ENCODE assay signal across 26 mouse cellular contexts in the genomic region with DNA sequence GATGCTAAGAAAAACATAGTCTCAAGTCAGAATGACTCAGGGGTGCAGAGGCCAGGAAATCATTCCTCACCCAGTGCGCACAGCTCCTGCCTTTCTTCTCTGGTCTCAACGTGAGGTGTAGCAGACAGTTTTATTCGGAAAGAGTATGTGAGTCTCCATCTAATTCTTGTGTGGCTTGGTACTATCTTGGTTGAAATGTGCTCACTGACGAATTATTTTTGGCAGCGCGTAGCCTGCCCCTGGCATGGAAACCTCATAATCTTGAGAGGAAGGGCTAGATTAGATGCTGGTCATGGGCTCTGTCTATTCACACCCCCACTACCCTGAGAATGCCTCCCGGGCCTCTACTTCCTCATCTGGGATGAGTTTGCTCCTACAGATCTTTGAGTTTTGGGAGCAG. TPM values are rescaled to one million over a fixed set of nuclear protein-coding genes. Genes with fewer than 3 reads are reported as not detected.
DNase-seq lines count a peak whose midpoint lies in the region; ATAC-seq and TF ChIP-seq lines count a peak whose summit lies in the region.
"Had no signal": no experiment of that assay in that cellular context is flagged by ENCODE, and none has a peak within 500 bp of the region (broad histone marks: within the 10 kb centered on the region; RNA-seq: fewer than 3 reads in every experiment).

No protein-coding gene starts in this region.

- no peaks in the 10 kb centered on the region for H3K27me3 ChIP-seq in heart, adult 2 months (ENCODE audit: control insufficient read depth, insufficient read depth, low read length)
- H3K27me3 ChIP-seq in heart, embryonic 10.5 days (ENCODE audit: insufficient read depth, poor library complexity, severe bottlenecking), result no peaks in the 10 kb centered on the region
- H3K27me3 ChIP-seq in heart, embryonic 15.5 days, result no peaks in the 10 kb centered on the region
- H3K27me3 ChIP-seq in stomach, postnatal 0 days (ENCODE audit: control insufficient read depth, insufficient read depth, low read length), result no peaks in the 10 kb centered on the region
- H3K27me3 ChIP-seq: CH12.LX; liver, embryonic 12.5 days; midbrain, embryonic 13.5 days had no signal

- TF ChIP-seq EP300 in heart, adult 2 months (IDR thresholded peaks at IDR 0.05; ENCODE audit: insufficient read depth, low read depth, low read length), result no peak
- TF ChIP-seq EP300 in stomach, postnatal 0 days (optimal IDR thresholded peaks at IDR 0.05), result no peak

- no peak overlapping the region for H3K4me3 ChIP-seq in heart, adult 2 months
- no peak overlapping the region for H3K4me3 ChIP-seq in heart, embryonic 10.5 days
- H3K4me3 ChIP-seq in heart, embryonic 15.5 days, result no peak overlapping the region
- H3K4me3 ChIP-seq in stomach, postnatal 0 days (ENCODE audit: low read depth, low read length), result no peak overlapping the region
- H3K4me3 ChIP-seq: embryonic facial prominence, embryonic 10.5 days; forebrain, embryonic 10.5 days; limb, embryonic 12.5 days; liver, embryonic 12.5 days; megakaryocyte, embryonic 14.5 days; midbrain, embryonic 13.5 days had no signal

- peak overlapping the region; percentile 4; the same call in 1 of the 2 replicates for H3K4me2 ChIP-seq in heart, embryonic 15.5 days
- H3K4me2 ChIP-seq in stomach, postnatal 0 days (replicated peaks; ENCODE audit: low read depth), result no peak overlapping the region
- H3K4me2 ChIP-seq: limb, embryonic 12.5 days; liver, embryonic 12.5 days; midbrain, embryonic 13.5 days had no signal

- intact Hi-C loops in heart, adult 2 months (cut with DNase I), result loop anchor here (5.0 kb wide), 2 partner anchors 71 to 89 kb away; no protein-coding TSS in a partner anchor
- intact Hi-C loops in heart, postnatal 36 days (cut with DNase I), result loop anchor here (5.0 kb wide), 1 partner anchor 89 kb away; no protein-coding TSS in a partner anchor

- peaks cover 8% of the 10 kb centered on the region for H3K4me1 ChIP-seq in heart, adult 2 months (ENCODE audit: control insufficient read depth, insufficient read depth, low read length)
- peaks cover 23% of the 10 kb centered on the region for H3K4me1 ChIP-seq in heart, embryonic 10.5 days
- peaks cover 40% of the 10 kb centered on the region for H3K4me1 ChIP-seq in heart, embryonic 15.5 days (replicated peaks)
- peaks cover 6% of the 10 kb centered on the region for H3K4me1 ChIP-seq in stomach, postnatal 0 days (replicated peaks; ENCODE audit: control insufficient read depth, insufficient read depth)
- H3K4me1 ChIP-seq: forebrain, embryonic 10.5 days; liver, embryonic 12.5 days; midbrain, embryonic 13.5 days had no signal

- no peak for TF ChIP-seq POLR2A in heart, adult 2 months (IDR thresholded peaks at IDR 0.05; ENCODE audit: insufficient read depth, low read depth, low read length)

- ATAC-seq in heart, embryonic 15.5 days (replicated peaks; ENCODE audit: insufficient number of reproducible peaks, insufficient read depth, low FRiP score, low read depth), result peak; percentile 72
- no peak for ATAC-seq in stomach, postnatal 0 days (ENCODE audit: low FRiP score, low TSS enrichment)
- ATAC-seq: activated CD4-positive, CD25-positive, alpha-beta regulatory T cell, adult 4 months; forebrain, postnatal 0 days; liver, embryonic 12.5 days; midbrain, embryonic 13.5 days had no signal

- 44% methylated on average over 7 of the region's 7 CpGs for WGBS in heart, adult 2 months
- 38% methylated on average over 7 of the region's 7 CpGs for WGBS in heart, embryonic 10.5 days
- 27% methylated on average over 7 of the region's 7 CpGs for WGBS in heart, embryonic 15.5 days
- WGBS in stomach, postnatal 0 days, result 64% methylated on average over 7 of the region's 7 CpGs

- H3K36me3 ChIP-seq in heart, adult 2 months (ENCODE audit: control insufficient read depth, insufficient read depth, low read length), result peaks cover 19% of the 10 kb centered on the region
- H3K36me3 ChIP-seq in heart, embryonic 10.5 days, result 0 out of 2 replicates have a peak, but pooled peaks cover 7% of the 10 kb centered on the region
- H3K36me3 ChIP-seq in heart, embryonic 15.5 days, result no peaks in the 10 kb centered on the region
- no peaks in the 10 kb centered on the region for H3K36me3 ChIP-seq in stomach, postnatal 0 days (ENCODE audit: control insufficient read depth, insufficient read depth, low read length)
- H3K36me3 ChIP-seq: embryonic facial prominence, embryonic 10.5 days; forebrain, embryonic 10.5 days; G1E; limb, embryonic 12.5 days; liver, embryonic 12.5 days; midbrain, embryonic 13.5 days had no signal

- H3K27ac ChIP-seq in heart, adult 2 months, result peak overlapping the region; percentile 70
- peak overlapping the region; percentile 49; the same call in 1 of the 2 replicates for H3K27ac ChIP-seq in heart, embryonic 10.5 days
- H3K27ac ChIP-seq in heart, embryonic 15.5 days, result peak overlapping the region; percentile 75
- peak overlapping the region; percentile 35; the same call in 1 of the 2 replicates for H3K27ac ChIP-seq in stomach, postnatal 0 days (replicated peaks)
- H3K27ac ChIP-seq: embryonic facial prominence, embryonic 10.5 days; forebrain, embryonic 10.5 days; limb, embryonic 12.5 days; liver, embryonic 12.5 days; midbrain, embryonic 13.5 days had no signal

- peak in 1 of 2 experiments; percentile 41 for DNase-seq in heart, adult 2 months
- no peak for DNase-seq in heart, postnatal 36 days
- DNase-seq in heart, embryonic 10.5 days (ENCODE audit: low spot score), result no peak
- no peak for DNase-seq in stomach, postnatal 0 days (ENCODE audit: low spot score)
- DNase-seq in embryo, embryonic 10 days (ENCODE audit: low spot score), result no peak
- DNase-seq in adrenal gland, adult 8-10 months, result no peak
- DNase-seq: adrenal gland, postnatal 25 days; B cell, adult 2 months; cerebellum, adult 11 months; cerebellum, adult 9-11 months; forebrain, postnatal 0 days; kidney, postnatal 25 days; right cerebral cortex, postnatal 14 days had no signal

- H3K9me3 ChIP-seq in heart, embryonic 10.5 days, result no peaks in the 10 kb centered on the region
- H3K9me3 ChIP-seq in heart, embryonic 15.5 days (replicated peaks), result no peaks in the 10 kb centered on the region
- H3K9me3 ChIP-seq in stomach, postnatal 0 days (ENCODE audit: control insufficient read depth, low read length), result no peaks in the 10 kb centered on the region
- H3K9me3 ChIP-seq: embryonic facial prominence, embryonic 10.5 days; forebrain, embryonic 10.5 days; G1E; limb, embryonic 12.5 days; liver, embryonic 12.5 days; megakaryocyte, embryonic 14.5 days; midbrain, embryonic 13.5 days had no signal

- no peak for TF ChIP-seq CTCF in heart, adult 2 months (IDR thresholded peaks at IDR 0.05)
- no peak for TF ChIP-seq CTCF in stomach, postnatal 0 days (IDR thresholded peaks at IDR 0.05; ENCODE audit: low read depth)

- no peak overlapping the region for H3K9ac ChIP-seq in heart, adult 2 months (ENCODE audit: low read depth, low read length)
- H3K9ac ChIP-seq in heart, embryonic 15.5 days, result no peak overlapping the region
- H3K9ac ChIP-seq in stomach, postnatal 0 days (ENCODE audit: low read length), result no peak overlapping the region
- H3K9ac ChIP-seq: forebrain, postnatal 0 days; limb, embryonic 12.5 days; liver, embryonic 12.5 days; midbrain, embryonic 13.5 days had no signal

- no peaks in the 10 kb centered on the region; the same call in 1 of the 2 replicates for H3K79me2 ChIP-seq in heart, adult 2 months (replicated peaks; ENCODE audit: control insufficient read depth, insufficient read depth, low read length)

RNA-seq across cellular contexts. Expression of a gene that starts 34.2 kb away (rescaled TPM):
- under 1 TPM; 0.08 to 0.11 TPM for total RNA-seq in heart, adult 2 months (2021)
- 0.10 and 0.15 TPM in 2 replicates for polyA plus RNA-seq in heart, adult 2 months (2012; rRNA removed)
- under 1 TPM in 1 of 2 experiments, not detected in 1; 0.08 TPM for total RNA-seq in heart, postnatal 36 days (2021)
- 2.7 and 3.1 TPM in 2 replicates for polyA plus RNA-seq in heart, embryonic 10.5 days (2016; fragmentation: Nextera tagmentation; extraction: Ambion mirVana)
- polyA plus RNA-seq in heart, embryonic 15.5 days (2015; fragmentation: Nextera tagmentation; extraction: Ambion mirVana), result 3.9 and 4.0 TPM in 2 replicates
- 5.8 and 6.1 TPM in 2 replicates for polyA plus RNA-seq in stomach, postnatal 0 days (2015; fragmentation: Nextera tagmentation; extraction: Ambion mirVana)
- under 1 TPM; 0.09 to 0.24 (median 0.16) TPM for total RNA-seq in adrenal gland, adult 8-10 months (2022)
- total RNA-seq: CH12.LX; common myeloid progenitor, adult 5-6 weeks; monocyte, adult 5-6 weeks; neutrophil, adult 5-6 weeks had no signal
- polyA plus RNA-seq: activated CD4-positive, CD25-positive, alpha-beta regulatory T cell, adult 4 months; G1E had no signal
